Mouse (Mus musculus): ENCODE measurements around the gene Me1. TPM values are rescaled to one million over a fixed set of nuclear protein-coding genes. Genes with fewer than 3 reads are reported as not detected.

Gene Me1
- polyA plus RNA-seq, 1 experiment from 2014 or later, result 51.6 TPM

GRCm38 (mm10) chr9:86726381-86726720, 30.6 kb upstream of the Me1 start:
- Histone ChIP-seq H3K9me3 (ENCODE audit: control insufficient read depth) (no peaks in the 10 kb centered on the region), H3K27ac (ENCODE audit: low read depth, low read length) (no peak overlapping the region), H3K4me2 (replicated peaks; ENCODE audit: low read depth) (no peak overlapping the region), H3K36me3 (ENCODE audit: control insufficient read depth, insufficient read depth) (no peaks in the 10 kb centered on the region), H3K27me3 (replicated peaks; ENCODE audit: control insufficient read depth, insufficient read depth, low read length) (no peaks in the 10 kb centered on the region), H3K4me3 (ENCODE audit: low read depth, low read length) (no peak overlapping the region), H3K4me1 (replicated peaks; ENCODE audit: control insufficient read depth, insufficient read depth, low read length) (peaks cover 4% of the 10 kb centered on the region; the same call in 1 of the 2 replicates), H3K9ac (ENCODE audit: low read depth, low read length) (no peak overlapping the region)
- no peak for TF ChIP-seq CTCF (IDR thresholded peaks at IDR 0.05; ENCODE audit: low read depth)
- 90% methylated on average over 5 of the region's 5 CpGs for WGBS
- no peak for ATAC-seq

GRCm38 (mm10) chr9:86725604-86726380, 30.0 kb upstream of the Me1 start:
- Histone ChIP-seq H3K9me3 (ENCODE audit: control insufficient read depth) (no peaks in the 10 kb centered on the region), H3K9ac (ENCODE audit: low read depth, low read length) (no peak overlapping the region), H3K27ac (ENCODE audit: low read depth, low read length) (no peak overlapping the region), H3K4me3 (ENCODE audit: low read depth, low read length) (no peak overlapping the region), H3K36me3 (ENCODE audit: control insufficient read depth, insufficient read depth) (no peaks in the 10 kb centered on the region), H3K4me2 (replicated peaks; ENCODE audit: low read depth) (no peak overlapping the region), H3K27me3 (replicated peaks; ENCODE audit: control insufficient read depth, insufficient read depth, low read length) (no peaks in the 10 kb centered on the region), H3K4me1 (replicated peaks; ENCODE audit: control insufficient read depth, insufficient read depth, low read length) (peaks cover 4% of the 10 kb centered on the region; the same call in 1 of the 2 replicates)
- no peak for TF ChIP-seq CTCF (IDR thresholded peaks at IDR 0.05; ENCODE audit: low read depth)
- 51% methylated on average over 7 of the region's 7 CpGs for whole genome bisulfite sequencing
- peak; percentile 67 for ATAC-seq

- Histone ChIP-seq H3K4me3 (ENCODE audit: low read depth, low read length) (no peak overlapping the region), H3K27ac (ENCODE audit: low read depth, low read length) (no peak overlapping the region), H3K9me3 (ENCODE audit: control insufficient read depth) (no peaks in the 10 kb centered on the region), H3K27me3 (replicated peaks; ENCODE audit: control insufficient read depth, insufficient read depth, low read length) (no peaks in the 10 kb centered on the region), H3K9ac (ENCODE audit: low read depth, low read length) (no peak overlapping the region), H3K4me1 (replicated peaks; ENCODE audit: control insufficient read depth, insufficient read depth, low read length) (peaks cover 4% of the 10 kb centered on the region; the same call in 1 of the 2 replicates), H3K36me3 (ENCODE audit: control insufficient read depth, insufficient read depth) (no peaks in the 10 kb centered on the region), H3K4me2 (replicated peaks; ENCODE audit: low read depth) (no peak overlapping the region)
- 53% methylated on average over 4 of the region's 4 CpGs for WGBS
- no peak for ATAC-seq
- TF ChIP-seq CTCF (IDR thresholded peaks at IDR 0.05; ENCODE audit: low read depth), result no peak
Measured at GRCm38 (mm10) chr9:86725066-86725465, 29.3 kb upstream of the Me1 start.

- TF ChIP-seq CTCF (IDR thresholded peaks at IDR 0.05; ENCODE audit: low read depth), result no peak
- 0 out of 2 replicates have a peak, but pooled peaks cover 3% of the 10 kb centered on the region for H3K4me1 ChIP-seq (replicated peaks; ENCODE audit: control insufficient read depth, insufficient read depth, low read length)
- 79% methylated on average over 2 of the region's 2 CpGs for WGBS
- H3K4me2 ChIP-seq (replicated peaks; ENCODE audit: low read depth), result no peak overlapping the region
- no peak overlapping the region for H3K9ac ChIP-seq (ENCODE audit: low read depth, low read length)
- no peak overlapping the region for H3K4me3 ChIP-seq (ENCODE audit: low read depth, low read length)
- H3K27ac ChIP-seq (ENCODE audit: low read depth, low read length), result no peak overlapping the region
- no peaks in the 10 kb centered on the region for H3K27me3 ChIP-seq (replicated peaks; ENCODE audit: control insufficient read depth, insufficient read depth, low read length)
- H3K36me3 ChIP-seq (ENCODE audit: control insufficient read depth, insufficient read depth), result no peaks in the 10 kb centered on the region
- H3K9me3 ChIP-seq (ENCODE audit: control insufficient read depth), result no peaks in the 10 kb centered on the region
- no peak for ATAC-seq
Measured at GRCm38 (mm10) chr9:86720794-86721193, 25.0 kb upstream of the Me1 start.

GRCm38 (mm10) chr9:86720227-86720626, 24.5 kb upstream of the Me1 start:
- H3K27ac ChIP-seq (ENCODE audit: low read depth, low read length), result no peak overlapping the region
- WGBS, result 53% methylated on average over 5 of the region's 5 CpGs
- no peaks in the 10 kb centered on the region for H3K9me3 ChIP-seq (ENCODE audit: control insufficient read depth)
- H3K4me1 ChIP-seq (replicated peaks; ENCODE audit: control insufficient read depth, insufficient read depth, low read length), result 0 out of 2 replicates have a peak, but pooled peaks cover 3% of the 10 kb centered on the region
- H3K4me3 ChIP-seq (ENCODE audit: low read depth, low read length), result no peak overlapping the region
- H3K9ac ChIP-seq (ENCODE audit: low read depth, low read length), result no peak overlapping the region
- no peak for TF ChIP-seq CTCF (IDR thresholded peaks at IDR 0.05; ENCODE audit: low read depth)
- ATAC-seq, result peak; percentile 85
- H3K36me3 ChIP-seq (ENCODE audit: control insufficient read depth, insufficient read depth), result no peaks in the 10 kb centered on the region
- H3K4me2 ChIP-seq (replicated peaks; ENCODE audit: low read depth), result no peak overlapping the region
- no peaks in the 10 kb centered on the region for H3K27me3 ChIP-seq (replicated peaks; ENCODE audit: control insufficient read depth, insufficient read depth, low read length)

GRCm38 (mm10) chr9:86717119-86717518, 21.4 kb upstream of the Me1 start:
- no peak for ATAC-seq
- Histone ChIP-seq H3K36me3 (ENCODE audit: control insufficient read depth, insufficient read depth) (no peaks in the 10 kb centered on the region), H3K4me2 (replicated peaks; ENCODE audit: low read depth) (no peak overlapping the region), H3K4me1 (replicated peaks; ENCODE audit: control insufficient read depth, insufficient read depth, low read length) (0 out of 2 replicates have a peak, but pooled peaks cover 3% of the 10 kb centered on the region), H3K9me3 (ENCODE audit: control insufficient read depth) (no peaks in the 10 kb centered on the region), H3K9ac (ENCODE audit: low read depth, low read length) (no peak overlapping the region), H3K27ac (ENCODE audit: low read depth, low read length) (no peak overlapping the region), H3K4me3 (ENCODE audit: low read depth, low read length) (no peak overlapping the region), H3K27me3 (replicated peaks; ENCODE audit: control insufficient read depth, insufficient read depth, low read length) (no peaks in the 10 kb centered on the region)
- WGBS, result 38% methylated on average over 5 of the region's 5 CpGs
- no peak for TF ChIP-seq CTCF (IDR thresholded peaks at IDR 0.05; ENCODE audit: low read depth)
